Mouse (Mus musculus): Measurements from ENCODE around the gene Tgfbr1.
A peak's percentile ranks its signal among the peaks of the same experiment; 100 is the strongest.

Gene Tgfbr1

GRCm38 (mm10) chr4:47352803-47353388, at the start of gene Tgfbr1:
Tgfbr1 (plus strand) TSS chr4:47353222.
- peak; percentile 97 to 98 for DNase-seq (ENCODE audit: low spot score in 2 of 2)

GRCm38 (mm10) chr4:47303340-47303998, 49.6 kb upstream of the Tgfbr1 start:
- DNase-seq (ENCODE audit: low spot score in 2 of 2): no peak

- no peak for DNase-seq (ENCODE audit: low spot score in 2 of 2)
Measured at GRCm38 (mm10) chr4:47309886-47310625, 43.0 kb upstream of the Tgfbr1 start.

GRCm38 (mm10) chr4:47310812-47311211, 42.2 kb upstream of the Tgfbr1 start:
- peak; percentile 62 to 73 for DNase-seq (ENCODE audit: low spot score in 2 of 2)

- DNase-seq (ENCODE audit: low spot score in 2 of 2): no peak
Measured at GRCm38 (mm10) chr4:47311467-47311866, 41.6 kb upstream of the Tgfbr1 start.

GRCm38 (mm10) chr4:47311929-47312328, 41.1 kb upstream of the Tgfbr1 start:
- no peak for DNase-seq (ENCODE audit: low spot score in 2 of 2)

GRCm38 (mm10) chr4:47312676-47313075, 40.3 kb upstream of the Tgfbr1 start:
- no peak for DNase-seq (ENCODE audit: low spot score in 2 of 2)

GRCm38 (mm10) chr4:47313710-47314410, 39.2 kb upstream of the Tgfbr1 start:
- DNase-seq (ENCODE audit: low spot score in 2 of 2): no peak

GRCm38 (mm10) chr4:47315458-47315857, 37.6 kb upstream of the Tgfbr1 start:
- DNase-seq (ENCODE audit: low spot score in 2 of 2): no peak

- no peak for DNase-seq (ENCODE audit: low spot score in 2 of 2)
Measured at GRCm38 (mm10) chr4:47316432-47316831, 36.6 kb upstream of the Tgfbr1 start.

- no peak for DNase-seq (ENCODE audit: low spot score in 2 of 2)
Measured at GRCm38 (mm10) chr4:47319561-47320321, 33.3 kb upstream of the Tgfbr1 start.

GRCm38 (mm10) chr4:47322315-47322714, 30.7 kb upstream of the Tgfbr1 start:
- no peak for DNase-seq (ENCODE audit: low spot score in 2 of 2)

- no peak for DNase-seq (ENCODE audit: low spot score in 2 of 2)
Measured at GRCm38 (mm10) chr4:47324206-47324605, 28.8 kb upstream of the Tgfbr1 start.

- DNase-seq (ENCODE audit: low spot score in 2 of 2): no peak
Measured at GRCm38 (mm10) chr4:47327782-47328181, 25.2 kb upstream of the Tgfbr1 start.

- DNase-seq (ENCODE audit: low spot score in 2 of 2): no peak
Measured at GRCm38 (mm10) chr4:47329285-47329684, 23.7 kb upstream of the Tgfbr1 start.

- peak in 1 of 2 experiments; percentile 10 for DNase-seq (ENCODE audit: low spot score in 2 of 2)
Measured at GRCm38 (mm10) chr4:47330378-47331052, 22.5 kb upstream of the Tgfbr1 start.

- no peak for DNase-seq (ENCODE audit: low spot score in 2 of 2)
Measured at GRCm38 (mm10) chr4:47332812-47333343, 20.1 kb upstream of the Tgfbr1 start.

- no peak for DNase-seq (ENCODE audit: low spot score in 2 of 2)
Measured at GRCm38 (mm10) chr4:47333541-47333940, 19.5 kb upstream of the Tgfbr1 start.

GRCm38 (mm10) chr4:47336941-47337600, 16.0 kb upstream of the Tgfbr1 start:
- no peak for DNase-seq (ENCODE audit: low spot score in 2 of 2)

- no peak for DNase-seq (ENCODE audit: low spot score in 2 of 2)
Measured at GRCm38 (mm10) chr4:47342632-47343031, 10.4 kb upstream of the Tgfbr1 start.

Measured in urinary bladder, postnatal 36 days (tissue).